Mouse (Mus musculus) cerebellum, adult 2 months (tissue): ENCODE data around the gene Cnr2.

Experiments
- CTCF ChIP-seq: fragments of 200-500 bp; IDR thresholded peaks from 2 replicates; pipeline ENCODE4 v1.5.1; 2011; ENCODE audit warnings: low read depth, mild to moderate bottlenecking, control low read depth, low read length, moderate library complexity, borderline replicate concordance; ENCODE audit not compliant: insufficient read depth
- POLR2A ChIP-seq: fragments of 200-500 bp; IDR thresholded peaks from 2 replicates; pipeline ENCODE4 v1.6.1; 2011; ENCODE audit warnings: low read length, control low read depth, borderline replicate concordance; ENCODE audit not compliant: insufficient read depth

GRCm38 (mm10) chr4:135850411-135851095 is 44.6 kb upstream of the Cnr2 start:
- TF ChIP-seq POLR2A (no peak), CTCF (no peak)
